Mouse (Mus musculus) cerebellum, adult 2 months (tissue): Measurements from ENCODE around the gene Arhgap10. TPM values are rescaled to one million over a fixed set of nuclear protein-coding genes. Genes with fewer than 3 reads are reported as not detected.

Experiments
- DNase-seq, 2 experiments: peaks; one replicate each; pipeline ENCODE4 v3.0.0; 2021
- H3K27ac ChIP-seq: fragments of 200-500 bp; 2 replicates; pipeline ENCODE4 v1.5.1; 2012; ENCODE audit warnings: low read length, control low read depth, inconsistent platforms; ENCODE audit not compliant: insufficient read depth
- H3K27me3 ChIP-seq: fragments of 200-500 bp; 2 replicates; pipeline ENCODE4 v1.6.1; 2012; ENCODE audit warnings: inconsistent platforms, mild to moderate bottlenecking, low read length, moderate library complexity; ENCODE audit not compliant: control insufficient read depth, insufficient read depth
- H3K4me1 ChIP-seq: fragments of 200-500 bp; 2 replicates; pipeline ENCODE4 v1.6.1; 2011; ENCODE audit warnings: low read length; ENCODE audit not compliant: control insufficient read depth, insufficient read depth
- H3K4me3 ChIP-seq: fragments of 200-500 bp; replicated peaks from 2 replicates; pipeline ENCODE3; 2011; ENCODE audit warnings: mild to moderate bottlenecking, low read depth, low read length, control low read depth; ENCODE audit not compliant: insufficient read depth
- CTCF ChIP-seq: fragments of 200-500 bp; IDR thresholded peaks from 2 replicates; pipeline ENCODE4 v1.5.1; 2011; ENCODE audit warnings: low read depth, mild to moderate bottlenecking, control low read depth, low read length, moderate library complexity, borderline replicate concordance; ENCODE audit not compliant: insufficient read depth
- POLR2A ChIP-seq: fragments of 200-500 bp; IDR thresholded peaks from 2 replicates; pipeline ENCODE4 v1.6.1; 2011; ENCODE audit warnings: low read length, control low read depth, borderline replicate concordance; ENCODE audit not compliant: insufficient read depth
- WGBS: fragments of 180-500 bp; shearing (Covaris S2); methylation state at CpG from one replicate; pipeline ENCODE4 v1.1.7; 2018; 5-methylcytosine and 5-hydroxymethylcytosine counted together
- polyA plus RNA-seq: library from polyadenylated mRNA; depleted of rRNA; stranded (reverse); fragments of >200 nt; gene quantifications from 2 replicates; pipeline ENCODE4 v1.2.3, GENCODE M21; 2012

Arhgap10 gene
- polyA plus RNA-seq, 1 experiment: 12.5 TPM

DNA sequence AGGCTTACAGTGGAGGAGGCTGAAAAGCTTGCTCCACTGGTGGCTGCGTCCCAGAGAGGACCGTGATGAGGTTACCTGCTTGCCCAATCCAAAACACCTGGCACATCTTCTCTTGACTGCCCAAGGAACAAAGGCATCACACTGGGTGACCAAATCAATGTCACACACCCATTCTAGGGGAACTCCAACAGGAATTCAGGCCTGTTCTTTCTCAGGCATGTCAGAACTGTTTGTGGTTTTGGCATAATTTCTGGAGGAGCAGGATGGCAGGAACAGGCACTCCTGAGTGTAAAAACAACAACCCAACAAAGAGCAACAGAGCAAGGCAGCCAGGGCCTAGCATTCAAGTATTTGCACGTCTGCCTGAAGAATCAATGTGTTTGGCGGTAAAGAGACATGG, 59.2 kb downstream of the Arhgap10 start:
- WGBS: 85% methylated on average over 4 of the region's 4 CpGs
- Histone ChIP-seq H3K4me1 (peaks cover 11% of the 10 kb centered on the region), H3K27me3 (no peaks in the 10 kb centered on the region), H3K4me3 (no peak overlapping the region), H3K27ac (no peak overlapping the region)
- DNase-seq: no peak
- TF ChIP-seq CTCF (no peak), POLR2A (no peak)

DNA sequence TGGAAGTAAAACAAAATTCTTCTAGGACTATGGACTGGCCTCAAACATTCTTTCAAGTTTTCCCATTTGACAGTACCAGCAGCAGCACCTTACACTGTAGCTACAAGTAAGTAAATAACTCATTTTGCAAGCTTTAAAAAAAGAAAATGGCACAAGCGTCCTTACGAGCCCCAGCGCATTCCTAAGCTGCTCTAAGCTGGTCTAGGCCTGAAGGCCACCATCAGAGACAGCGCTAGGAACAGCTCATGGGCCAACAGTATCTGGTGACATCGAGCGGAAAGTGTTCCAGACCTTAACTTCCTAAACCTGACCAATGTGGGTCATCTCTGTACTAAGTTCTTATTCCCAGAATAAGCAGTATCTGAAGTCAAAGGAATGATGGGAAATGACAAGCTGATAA, 61.5 kb downstream of the Arhgap10 start:
- 97% methylated on average over 6 of the region's 6 CpGs for WGBS
- no peaks in the 10 kb centered on the region for H3K27me3 ChIP-seq
- H3K4me3 ChIP-seq: no peak overlapping the region
- peaks cover 13% of the 10 kb centered on the region for H3K4me1 ChIP-seq
- no peak overlapping the region for H3K27ac ChIP-seq
- no peak for TF ChIP-seq POLR2A
- no peak for TF ChIP-seq CTCF
- DNase-seq: no peak

- peaks cover 11% of the 10 kb centered on the region for H3K4me1 ChIP-seq
- WGBS: 63% methylated on average over 9 of the region's 9 CpGs
- H3K27me3 ChIP-seq: no peaks in the 10 kb centered on the region
- H3K4me3 ChIP-seq: no peak overlapping the region
- DNase-seq: peak in 1 of 2 experiments; percentile 22
- no peak for TF ChIP-seq POLR2A
- TF ChIP-seq CTCF: no peak
- no peak overlapping the region for H3K27ac ChIP-seq
Observed at GRCm38 (mm10) chr8:77453836-77454235, 63.9 kb downstream of the Arhgap10 start.

GRCm38 (mm10) chr8:77451466-77452382, 66.0 kb downstream of the Arhgap10 start:
- Histone ChIP-seq H3K27ac (no peak overlapping the region), H3K4me1 (peaks cover 11% of the 10 kb centered on the region), H3K4me3 (no peak overlapping the region), H3K27me3 (no peaks in the 10 kb centered on the region)
- TF ChIP-seq POLR2A (no peak), CTCF (no peak)
- WGBS: 84% methylated on average over 21 of the region's 21 CpGs
- DNase-seq: no peak

DNA sequence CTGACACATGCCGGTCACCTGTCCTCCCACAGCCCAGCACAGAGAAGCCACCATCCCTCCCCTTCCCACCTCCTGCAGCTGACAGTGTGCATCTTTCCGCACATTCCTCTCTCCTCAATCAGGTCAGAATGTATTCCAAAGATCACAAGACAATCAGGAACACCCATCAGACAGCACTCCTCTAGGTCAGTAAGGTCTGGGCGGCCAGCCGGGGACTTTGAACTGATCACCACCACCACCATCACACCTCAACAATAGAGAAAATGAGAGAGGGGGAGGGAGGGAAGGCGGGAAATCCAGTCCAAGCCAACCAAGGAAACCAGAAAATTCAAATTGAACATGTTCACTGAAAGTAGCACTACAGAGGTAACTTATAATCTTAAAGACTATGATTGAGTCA, 66.7 kb downstream of the Arhgap10 start:
- no peaks in the 10 kb centered on the region for H3K27me3 ChIP-seq
- H3K4me3 ChIP-seq: no peak overlapping the region
- 91% methylated on average over 5 of the region's 5 CpGs for WGBS
- peaks cover 8% of the 10 kb centered on the region for H3K4me1 ChIP-seq
- TF ChIP-seq POLR2A: no peak
- TF ChIP-seq CTCF: no peak
- no peak for DNase-seq
- H3K27ac ChIP-seq: no peak overlapping the region

DNA sequence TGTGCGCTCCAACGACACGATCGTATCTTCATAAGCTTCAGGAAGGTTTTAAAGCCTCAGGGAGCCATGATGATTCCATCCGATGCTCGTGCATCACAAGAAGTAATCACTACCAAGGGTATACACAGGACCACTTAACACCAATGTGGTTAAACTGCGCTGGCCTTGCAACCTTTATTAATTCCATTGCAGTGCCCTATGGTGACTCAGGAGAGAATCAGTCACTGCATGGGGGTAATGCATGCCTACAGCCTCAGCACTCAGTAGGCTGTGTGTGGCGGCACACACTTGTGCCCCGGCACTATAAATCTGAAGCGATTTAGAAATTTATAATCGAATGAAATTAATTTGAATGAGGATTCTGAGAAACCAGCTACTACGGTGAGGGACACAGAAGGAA, 71.5 kb downstream of the Arhgap10 start:
- peaks cover 3% of the 10 kb centered on the region for H3K4me1 ChIP-seq
- TF ChIP-seq POLR2A (no peak), CTCF (no peak)
- no peak overlapping the region for H3K27ac ChIP-seq
- no peak for DNase-seq
- no peak overlapping the region for H3K4me3 ChIP-seq
- no peaks in the 10 kb centered on the region for H3K27me3 ChIP-seq
- WGBS: 93% methylated on average over 12 of the region's 12 CpGs

DNA sequence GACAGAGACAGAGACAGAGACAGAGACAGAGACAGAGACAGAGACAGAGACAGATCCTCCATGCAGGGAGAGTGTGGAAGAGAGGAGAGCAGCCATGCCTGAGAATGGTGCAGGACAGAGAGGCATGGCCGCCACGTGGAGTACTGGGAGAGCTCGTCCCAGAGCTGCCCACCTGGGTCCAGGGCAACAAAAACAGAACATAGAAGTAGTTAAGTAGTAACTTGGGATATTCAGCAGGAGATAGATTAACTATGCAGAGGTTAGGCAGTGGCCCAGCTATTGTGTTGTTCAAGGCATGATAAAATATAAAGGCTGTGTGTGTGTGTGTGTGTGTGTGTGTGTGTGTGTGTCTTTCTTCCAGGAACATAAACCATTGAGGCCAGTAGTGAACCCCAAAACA, 72.1 kb downstream of the Arhgap10 start:
- DNase-seq: no peak
- WGBS: 93% methylated on average over 3 of the region's 3 CpGs
- TF ChIP-seq POLR2A: no peak
- no peak for TF ChIP-seq CTCF

GRCm38 (mm10) chr8:77444166-77444870, 73.4 kb downstream of the Arhgap10 start:
- no peaks in the 10 kb centered on the region for H3K27me3 ChIP-seq
- 46% methylated on average over 10 of the region's 10 CpGs for WGBS
- H3K4me1 ChIP-seq: peaks cover 3% of the 10 kb centered on the region
- peak; percentile 72 to 82 for DNase-seq
- H3K27ac ChIP-seq: no peak overlapping the region
- H3K4me3 ChIP-seq: no peak overlapping the region
- TF ChIP-seq CTCF: no peak
- no peak for TF ChIP-seq POLR2A

More for the DNA sequence above, 72.1 kb downstream of the Arhgap10 start:
- Histone ChIP-seq H3K27me3 (no peaks in the 10 kb centered on the region), H3K27ac (no peak overlapping the region), H3K4me3 (no peak overlapping the region), H3K4me1 (peaks cover 3% of the 10 kb centered on the region)
